12 mouse cellular contexts compared by ENCODE assay signal in the genomic region with DNA sequence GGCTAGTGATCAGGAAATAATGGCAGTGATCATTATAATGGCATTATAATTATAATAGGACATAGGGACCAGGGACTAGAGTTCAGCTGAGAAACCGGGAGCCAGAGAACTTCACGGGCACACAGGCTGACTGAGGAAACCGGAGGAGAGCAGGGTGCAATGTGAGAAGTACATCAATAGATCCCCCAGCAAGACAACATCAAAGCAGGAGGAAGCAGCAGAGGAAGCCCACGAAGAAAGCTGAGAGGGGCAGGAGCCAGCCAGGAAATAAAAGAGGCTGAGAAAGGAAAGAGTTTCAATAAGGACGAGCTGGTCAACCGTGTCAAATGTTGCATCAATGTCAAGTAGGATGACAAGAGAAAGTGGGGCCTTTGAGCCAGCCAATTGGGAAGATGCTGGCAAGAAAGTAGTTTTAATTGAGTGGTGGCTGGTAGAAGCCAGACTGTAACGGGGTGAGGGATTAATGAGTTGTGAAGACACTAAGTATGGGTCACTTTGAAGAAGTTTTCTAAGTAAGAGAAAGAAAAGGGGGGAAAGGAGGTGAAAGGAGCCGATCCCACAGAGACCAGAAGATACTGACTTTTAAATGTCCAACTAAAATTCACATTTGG.
DNase-seq lines count a peak whose midpoint lies in the region; ATAC-seq lines count a peak whose summit lies in the region.
"Had no signal": no experiment of that assay in that cellular context is flagged by ENCODE, and none has a peak within 500 bp of the region (broad histone marks: within the 10 kb centered on the region; RNA-seq: fewer than 3 reads in every experiment).

No protein-coding gene starts in this region.

- H3K27ac ChIP-seq in embryonic facial prominence, embryonic 11.5 days (replicated peaks; ENCODE audit: low read depth, low read length): no peak overlapping the region
- no peak overlapping the region for H3K27ac ChIP-seq in embryonic facial prominence, embryonic 10.5 days (replicated peaks)
- H3K27ac ChIP-seq in kidney, embryonic 15.5 days: peak overlapping the region; percentile 5; the same call in 1 of the 2 replicates
- H3K27ac ChIP-seq: hindbrain, postnatal 0 days; limb, embryonic 13.5 days had no signal

- WGBS in embryonic facial prominence, embryonic 11.5 days: 15% methylated on average over 8 of the region's 8 CpGs
- WGBS in embryonic facial prominence, embryonic 10.5 days: 13% methylated on average over 8 of the region's 8 CpGs
- WGBS in kidney, embryonic 15.5 days: 11% methylated on average over 8 of the region's 8 CpGs

- H3K9me3 ChIP-seq in embryonic facial prominence, embryonic 11.5 days (replicated peaks; ENCODE audit: control insufficient read depth, low read length): no peaks in the 10 kb centered on the region
- H3K9me3 ChIP-seq in embryonic facial prominence, embryonic 10.5 days: no peaks in the 10 kb centered on the region
- no peaks in the 10 kb centered on the region for H3K9me3 ChIP-seq in kidney, embryonic 15.5 days (replicated peaks)
- H3K9me3 ChIP-seq: limb, embryonic 13.5 days had no signal

- H3K36me3 ChIP-seq in embryonic facial prominence, embryonic 11.5 days (replicated peaks; ENCODE audit: control insufficient read depth, insufficient read depth, low read depth, low read length): no peaks in the 10 kb centered on the region
- no peaks in the 10 kb centered on the region for H3K36me3 ChIP-seq in embryonic facial prominence, embryonic 10.5 days (replicated peaks)
- no peaks in the 10 kb centered on the region for H3K36me3 ChIP-seq in kidney, embryonic 15.5 days
- H3K36me3 ChIP-seq: limb, embryonic 13.5 days had no signal

- no peak overlapping the region for H3K4me3 ChIP-seq in embryonic facial prominence, embryonic 11.5 days (ENCODE audit: low read depth, low read length)
- no peak overlapping the region for H3K4me3 ChIP-seq in embryonic facial prominence, embryonic 10.5 days
- H3K4me3 ChIP-seq in kidney, embryonic 15.5 days (replicated peaks): no peak overlapping the region
- H3K4me3 ChIP-seq: limb, embryonic 13.5 days had no signal

- H3K4me1 ChIP-seq in embryonic facial prominence, embryonic 11.5 days (ENCODE audit: control insufficient read depth, insufficient read depth, low read length): no peaks in the 10 kb centered on the region; the same call in 1 of the 2 replicates
- peaks cover 38% of the 10 kb centered on the region for H3K4me1 ChIP-seq in embryonic facial prominence, embryonic 10.5 days
- H3K4me1 ChIP-seq in kidney, embryonic 15.5 days: peaks cover 35% of the 10 kb centered on the region

- H3K27me3 ChIP-seq in embryonic facial prominence, embryonic 11.5 days (ENCODE audit: control insufficient read depth, insufficient read depth, low read length): no peaks in the 10 kb centered on the region
- H3K27me3 ChIP-seq in embryonic facial prominence, embryonic 10.5 days (replicated peaks; ENCODE audit: low read depth, poor library complexity, severe bottlenecking): no peaks in the 10 kb centered on the region; the same call in 1 of the 2 replicates
- no peaks in the 10 kb centered on the region for H3K27me3 ChIP-seq in kidney, embryonic 15.5 days
- H3K27me3 ChIP-seq: limb, embryonic 13.5 days had no signal

- ATAC-seq in embryonic facial prominence, embryonic 11.5 days (replicated peaks; ENCODE audit: insufficient number of reproducible peaks, low FRiP score, low TSS enrichment, low read depth): no peak
- ATAC-seq in kidney, embryonic 15.5 days (replicated peaks; ENCODE audit: low FRiP score): peak; percentile 88
- ATAC-seq: hindbrain, postnatal 0 days had no signal

- peak; percentile 3 for DNase-seq in embryonic facial prominence, embryonic 11.5 days (ENCODE audit: low spot score)
- no peak for DNase-seq in embryonic facial prominence, embryonic 10.5 days (ENCODE audit: low spot score)
- DNase-seq in kidney, postnatal 14 days: no peak
- peak; percentile 29 for DNase-seq in 416B (ENCODE audit: low read depth)
- DNase-seq in naive thymus-derived CD4-positive, alpha-beta T cell, adult 2 months (ENCODE audit: low read depth): peak; percentile 6
- no peak for DNase-seq in cerebellum, postnatal 14 days
- no peak for DNase-seq in frontal cortex, postnatal 10 days (ENCODE audit: low spot score in 2 of 2)
- DNase-seq: adrenal gland, adult 8-10 months; cerebellum, postnatal 36 days had no signal

- H3K9ac ChIP-seq in embryonic facial prominence, embryonic 11.5 days (replicated peaks; ENCODE audit: low read length): no peak overlapping the region
- H3K9ac ChIP-seq in kidney, embryonic 15.5 days: no peak overlapping the region
- H3K9ac ChIP-seq: limb, embryonic 13.5 days had no signal

- H3K4me2 ChIP-seq in embryonic facial prominence, embryonic 11.5 days (ENCODE audit: low read depth, low read length): no peak overlapping the region
- peak overlapping the region; percentile 39; the same call in 1 of the 2 replicates for H3K4me2 ChIP-seq in kidney, embryonic 15.5 days

Comparison
In these comparisons a context has a peak if more than half of its experiments do, and no peak if none do; other contexts are left out.
1. DNase-seq: peak in embryonic facial prominence, embryonic 11.5 days (single experiment), 416B (single experiment) and naive thymus-derived CD4-positive, alpha-beta T cell, adult 2 months (single experiment); none in embryonic facial prominence, embryonic 10.5 days (single experiment), kidney, postnatal 14 days (single experiment), cerebellum, postnatal 14 days (0 of 2) and frontal cortex, postnatal 10 days (0 of 2).